Mouse (Mus musculus): Measurements from ENCODE around the gene Uimc1.

The Uimc1 gene

GRCm38 (mm10) chr13:54994576-54994975 is 105.5 kb downstream of the Uimc1 start:
- no peak for DNase-seq (ENCODE audit: low spot score)

GRCm38 (mm10) chr13:54992215-54992614 is 107.9 kb downstream of the Uimc1 start:
- no peak for DNase-seq (ENCODE audit: low spot score)

- no peak for DNase-seq (ENCODE audit: low spot score)
These were observed 111.8 kb downstream of the Uimc1 start for GRCm38 (mm10) chr13:54988181-54988760.

- DNase-seq (ENCODE audit: low spot score) = no peak
These were observed 112.7 kb downstream of the Uimc1 start for GRCm38 (mm10) chr13:54987405-54987804.

GRCm38 (mm10) chr13:54983614-54984013 is 116.5 kb downstream of the Uimc1 start:
- no peak for DNase-seq (ENCODE audit: low spot score)

GRCm38 (mm10) chr13:54983001-54983400 is 117.1 kb downstream of the Uimc1 start:
- no peak for DNase-seq (ENCODE audit: low spot score)

GRCm38 (mm10) chr13:54980957-54981356 is 119.1 kb downstream of the Uimc1 start:
- no peak for DNase-seq (ENCODE audit: low spot score)

- peak; percentile 48 for DNase-seq (ENCODE audit: low spot score)
These were observed 121.3 kb downstream of the Uimc1 start for GRCm38 (mm10) chr13:54978804-54979203.
